Mouse (Mus musculus): Measurements from ENCODE around the gene Zfp60.
"Not testable (repeated sequence)": the region's sequence is repeated elsewhere in the genome, so short reads cannot be mapped to it uniquely, and the experiment has no call there.

Zfp60 gene

DNA sequence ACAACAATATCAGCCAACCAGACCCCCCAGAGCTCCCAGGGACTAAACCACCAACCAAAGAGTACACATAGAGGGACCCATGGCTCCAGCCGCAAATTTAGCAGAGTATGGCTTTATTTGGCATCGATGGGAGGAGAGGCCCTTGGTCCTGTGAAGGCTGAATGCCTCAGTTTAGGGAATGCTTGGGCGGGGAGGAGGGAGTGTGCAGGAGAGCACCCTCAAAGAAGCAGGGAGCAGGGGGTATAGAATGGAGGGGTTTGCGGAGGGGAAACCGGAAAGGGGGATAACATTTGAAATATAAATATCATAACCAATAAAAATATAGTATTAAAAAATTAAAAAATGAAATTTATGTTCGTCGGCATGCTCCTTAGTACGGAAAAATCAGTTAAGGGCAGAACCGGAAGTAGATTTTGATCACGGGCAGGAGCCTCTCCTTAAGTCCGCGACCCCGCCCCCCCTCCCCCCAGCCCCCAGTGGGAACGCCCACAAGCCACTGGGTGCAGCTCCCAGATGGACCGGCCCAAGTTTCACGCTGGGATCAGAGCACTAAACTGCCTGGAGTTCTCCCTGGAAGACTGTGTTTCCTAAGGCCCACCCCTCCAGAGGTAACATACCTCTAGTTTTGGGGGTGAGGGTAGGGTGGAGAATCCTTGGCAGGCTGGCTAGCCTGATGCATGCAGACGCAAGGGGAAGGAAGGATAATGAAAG, 34.1 kb downstream of the Zfp60 start:
- in situ Hi-C loops (cut with MboI, MseI), result no loop called here

DNA sequence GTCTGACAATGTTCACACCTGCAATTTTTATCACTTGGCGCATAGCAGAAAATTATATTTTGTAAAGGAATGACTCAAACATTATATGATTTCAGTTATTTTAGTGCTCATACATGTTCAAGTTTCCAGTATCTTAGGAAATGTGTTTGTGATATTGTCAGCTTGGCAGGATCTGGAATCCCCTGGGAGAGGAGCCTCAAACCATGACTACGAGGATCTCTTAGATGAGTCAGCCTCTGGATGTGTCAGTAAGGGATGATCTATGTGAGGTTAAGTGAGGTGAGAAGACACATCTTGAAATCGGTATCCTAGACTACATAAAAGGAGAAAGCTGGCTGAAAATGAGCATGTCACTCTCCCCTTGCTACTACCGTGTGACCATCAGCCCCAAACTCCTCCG, 58.1 kb downstream of the Zfp60 start:
- in situ Hi-C loops (cut with MboI, MseI), result no loop called here

GRCm38 (mm10) chr7:27793865-27794264, 62.7 kb downstream of the Zfp60 start:
- in situ Hi-C loops (cut with MboI, MseI), result not testable (repeated sequence)

- in situ Hi-C loops (cut with MboI, MseI), result no loop called here
Observed at GRCm38 (mm10) chr7:27794566-27794965, 63.4 kb downstream of the Zfp60 start.

DNA sequence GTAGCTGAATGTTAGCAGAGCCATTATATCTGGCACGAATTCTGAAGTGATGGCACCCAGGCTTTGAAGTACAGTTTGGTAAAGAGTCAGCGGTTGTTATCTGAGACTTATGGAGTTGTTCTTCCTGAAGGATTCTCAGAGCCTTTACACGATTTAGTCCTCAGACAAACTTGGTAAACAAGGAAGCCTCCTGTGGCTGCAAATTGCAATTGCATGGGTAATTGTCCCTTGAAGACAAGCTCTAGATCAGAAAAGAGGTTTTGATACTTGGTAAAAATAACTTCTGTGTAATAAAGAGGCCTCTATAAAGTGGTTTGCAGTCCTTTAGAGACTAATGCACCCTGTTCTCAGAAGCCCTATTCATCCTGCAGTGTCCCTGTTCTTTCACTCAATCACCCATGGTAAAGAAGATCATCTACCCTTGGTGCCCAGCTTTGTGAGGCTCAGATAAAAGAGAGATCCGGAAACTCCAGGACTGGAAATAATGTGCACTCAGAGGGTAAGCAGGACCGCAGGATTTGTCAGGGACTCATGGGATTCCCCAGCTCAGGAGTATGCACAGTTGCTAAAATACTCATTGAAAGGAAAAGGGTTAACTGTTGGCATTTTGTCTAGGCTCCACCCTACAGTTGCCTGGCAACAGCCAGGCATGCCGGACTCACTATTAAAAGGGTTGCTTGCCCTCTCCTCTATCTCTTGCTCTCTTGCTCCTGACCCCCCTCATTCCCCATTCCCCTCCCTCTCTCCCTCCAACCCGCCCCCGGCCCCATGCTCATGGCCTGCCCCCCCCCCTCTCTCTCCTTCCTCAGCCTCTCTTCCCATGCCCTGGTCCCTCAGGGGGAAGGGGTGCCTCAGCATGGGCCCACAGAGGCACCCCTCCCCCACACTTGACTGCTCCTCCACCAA, 67.0 kb downstream of the Zfp60 start:
- in situ Hi-C loops (cut with MboI, MseI), result no loop called here

GRCm38 (mm10) chr7:27801137-27801536, 69.9 kb downstream of the Zfp60 start:
- in situ Hi-C loops (cut with MboI, MseI), result loop anchor here (5.0 to 10.0 kb wide), 2 partner anchors 69 to 116 kb away; partner anchors contain the start of genes Zfp60 and Zfp607b

- in situ Hi-C loops (cut with MboI, MseI), result loop anchor here (5.0 to 10.0 kb wide), 2 partner anchors 71 to 118 kb away; partner anchors contain the start of genes Zfp60 and Zfp607b
Observed at GRCm38 (mm10) chr7:27802986-27803385, 71.8 kb downstream of the Zfp60 start.
